In the genomic region with DNA sequence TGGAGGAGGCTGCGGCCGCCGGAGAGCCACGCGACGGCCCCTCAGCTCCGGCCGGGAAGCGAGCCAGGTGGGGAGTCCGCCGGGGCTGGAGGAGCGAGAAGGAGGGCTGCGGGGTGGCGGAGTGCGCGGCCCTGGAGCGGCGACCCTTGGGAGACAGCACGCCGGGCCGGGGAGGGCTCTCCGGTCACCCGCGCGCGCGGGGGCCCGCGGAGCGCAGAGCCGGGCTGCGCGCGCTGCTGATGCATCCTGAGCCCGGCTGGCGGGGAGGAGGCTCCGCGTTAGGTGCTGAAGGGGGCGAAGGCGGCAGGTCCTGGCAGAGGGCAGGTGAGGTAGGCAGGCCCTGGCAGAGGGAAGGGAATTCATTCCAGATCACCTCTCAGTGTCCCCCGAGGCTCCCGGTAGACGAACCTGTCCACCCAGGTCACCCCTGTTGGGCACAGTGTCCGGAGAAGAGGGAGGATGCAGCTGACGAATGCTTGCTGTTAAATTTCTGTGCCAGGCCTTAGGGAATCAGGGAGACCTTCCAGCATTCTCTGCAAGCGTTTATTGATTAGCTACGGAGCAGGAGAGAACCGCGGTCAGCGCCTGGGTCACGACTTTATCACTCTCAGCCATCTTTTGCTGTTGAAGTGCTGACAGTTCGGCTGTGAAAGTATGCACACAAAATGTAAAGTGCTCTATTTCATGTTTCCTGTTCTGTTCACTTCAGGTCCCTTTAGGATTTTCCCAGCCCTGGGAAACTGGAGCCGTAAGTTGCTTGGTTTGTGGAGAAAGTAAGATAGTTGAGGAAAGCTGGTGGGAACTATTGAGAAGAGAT, we compare ENCODE assay signal across 8 mouse cellular contexts. TPM values are rescaled to one million over a fixed set of nuclear protein-coding genes. Genes with fewer than 3 reads are reported as not detected.
DNase-seq lines count a peak whose midpoint lies in the region; ATAC-seq lines count a peak whose summit lies in the region.

No protein-coding gene starts in this region.

- no peak for DNase-seq in heart, postnatal 14 days
- peak; percentile 84 for DNase-seq in intestine, embryonic 14.5 days (ENCODE audit: low spot score)
- peak; percentile 94 for DNase-seq in midbrain, embryonic 11.5 days (ENCODE audit: low spot score, missing footprints)
- peak; percentile 73 for DNase-seq in splenic B cell, adult 2 months (ENCODE audit: low read depth, low spot score)

- no peaks in the 10 kb centered on the region for H3K27me3 ChIP-seq in heart, embryonic 12.5 days (replicated peaks)
- no peaks in the 10 kb centered on the region for H3K27me3 ChIP-seq in forebrain, embryonic 13.5 days
- H3K27me3 ChIP-seq in intestine, embryonic 14.5 days (replicated peaks; ENCODE audit: control insufficient read depth, insufficient read depth, low read length) = no peaks in the 10 kb centered on the region
- H3K27me3 ChIP-seq in limb, embryonic 12.5 days = no peaks in the 10 kb centered on the region
- no peaks in the 10 kb centered on the region for H3K27me3 ChIP-seq in midbrain, embryonic 11.5 days (ENCODE audit: control insufficient read depth, insufficient read depth, low read length)
- no peaks in the 10 kb centered on the region; the same call in 1 of the 2 replicates for H3K27me3 ChIP-seq in splenic B cell, adult 2 months (ENCODE audit: control insufficient read depth, insufficient read depth, low read length, poor library complexity, severe bottlenecking)

- H3K4me3 ChIP-seq in heart, embryonic 12.5 days = peak overlapping the region; percentile 94
- peak overlapping the region; percentile 86 for H3K4me3 ChIP-seq in forebrain, embryonic 13.5 days
- H3K4me3 ChIP-seq in intestine, embryonic 14.5 days (ENCODE audit: low read depth, low read length) = peak overlapping the region; percentile 77
- peak overlapping the region; percentile 89 for H3K4me3 ChIP-seq in limb, embryonic 12.5 days (replicated peaks)
- H3K4me3 ChIP-seq in midbrain, embryonic 11.5 days (ENCODE audit: low read depth, low read length) = peak overlapping the region; percentile 89

- under 1% methylated on average over 51 of the region's 53 CpGs for whole genome bisulfite sequencing in heart, embryonic 12.5 days
- WGBS in forebrain, embryonic 13.5 days = 1% methylated on average over 47 of the region's 53 CpGs
- under 1% methylated on average over 53 of the region's 53 CpGs for WGBS in intestine, embryonic 14.5 days
- 1% methylated on average over 53 of the region's 53 CpGs for WGBS in limb, embryonic 12.5 days
- WGBS in midbrain, embryonic 11.5 days = under 1% methylated on average over 45 of the region's 53 CpGs

- peak overlapping the region; percentile 97 for H3K9ac ChIP-seq in heart, embryonic 12.5 days
- peak overlapping the region; percentile 96 for H3K9ac ChIP-seq in forebrain, embryonic 13.5 days
- peak overlapping the region; percentile 91 for H3K9ac ChIP-seq in intestine, embryonic 14.5 days (ENCODE audit: low read length)
- H3K9ac ChIP-seq in limb, embryonic 12.5 days (replicated peaks) = peak overlapping the region; percentile 95
- H3K9ac ChIP-seq in midbrain, embryonic 11.5 days (ENCODE audit: low read length) = peak overlapping the region; percentile 91

- intact Hi-C loops in heart, postnatal 14 days (cut with DNase I) = loop anchor here (10.0 kb wide), 3 partner anchors 222 to 1332 kb away; a partner anchor contains a TSS

- peak; percentile 73 for ATAC-seq in heart, embryonic 12.5 days (ENCODE audit: insufficient number of reproducible peaks, low FRiP score)
- peak; percentile 87 for ATAC-seq in cerebellum, adult (ENCODE audit: insufficient number of reproducible peaks, low FRiP score, low TSS enrichment)
- peak; percentile 82 for ATAC-seq in forebrain, embryonic 13.5 days
- peak; percentile 79 for ATAC-seq in intestine, embryonic 14.5 days (replicated peaks; ENCODE audit: low FRiP score, low TSS enrichment, low read depth)
- peak; percentile 69 for ATAC-seq in limb, embryonic 12.5 days (ENCODE audit: insufficient number of reproducible peaks, insufficient read depth, low FRiP score, low TSS enrichment, low read depth)
- peak; percentile 84 for ATAC-seq in midbrain, embryonic 11.5 days (ENCODE audit: low FRiP score)

- H3K36me3 ChIP-seq in heart, embryonic 12.5 days = no peaks in the 10 kb centered on the region
- no peaks in the 10 kb centered on the region for H3K36me3 ChIP-seq in forebrain, embryonic 13.5 days (ENCODE audit: poor library complexity, severe bottlenecking)
- no peaks in the 10 kb centered on the region for H3K36me3 ChIP-seq in intestine, embryonic 14.5 days (ENCODE audit: control insufficient read depth, insufficient read depth, low read length)
- no peaks in the 10 kb centered on the region for H3K36me3 ChIP-seq in limb, embryonic 12.5 days
- H3K36me3 ChIP-seq in midbrain, embryonic 11.5 days (ENCODE audit: control insufficient read depth, insufficient read depth, low read length) = no peaks in the 10 kb centered on the region
- H3K36me3 ChIP-seq in splenic B cell, adult 2 months (ENCODE audit: control insufficient read depth, insufficient read depth, low read length, poor library complexity, severe bottlenecking) = no peaks in the 10 kb centered on the region

- peak overlapping the region; percentile 84 for H3K27ac ChIP-seq in heart, embryonic 12.5 days (ENCODE audit: poor library complexity, severe bottlenecking)
- peak overlapping the region; percentile 83 for H3K27ac ChIP-seq in forebrain, embryonic 13.5 days
- peak overlapping the region; percentile 87 for H3K27ac ChIP-seq in intestine, embryonic 14.5 days (ENCODE audit: low read depth)
- H3K27ac ChIP-seq in limb, embryonic 12.5 days = peak overlapping the region; percentile 92
- H3K27ac ChIP-seq in midbrain, embryonic 11.5 days (ENCODE audit: low read depth, low read length) = peak overlapping the region; percentile 61

- H3K9me3 ChIP-seq in heart, embryonic 12.5 days (replicated peaks) = no peaks in the 10 kb centered on the region
- H3K9me3 ChIP-seq in forebrain, embryonic 13.5 days (replicated peaks) = no peaks in the 10 kb centered on the region
- H3K9me3 ChIP-seq in intestine, embryonic 14.5 days (ENCODE audit: control insufficient read depth, low read length) = no peaks in the 10 kb centered on the region
- no peaks in the 10 kb centered on the region for H3K9me3 ChIP-seq in limb, embryonic 12.5 days
- H3K9me3 ChIP-seq in midbrain, embryonic 11.5 days (ENCODE audit: control insufficient read depth, low read length) = no peaks in the 10 kb centered on the region

- peak overlapping the region; percentile 89 for H3K4me2 ChIP-seq in heart, embryonic 12.5 days
- peak overlapping the region; percentile 85 for H3K4me2 ChIP-seq in forebrain, embryonic 13.5 days
- H3K4me2 ChIP-seq in intestine, embryonic 14.5 days (ENCODE audit: low read length) = peak overlapping the region; percentile 61
- H3K4me2 ChIP-seq in limb, embryonic 12.5 days = peak overlapping the region; percentile 78
- peak overlapping the region; percentile 85 for H3K4me2 ChIP-seq in midbrain, embryonic 11.5 days

- peaks cover 25% of the 10 kb centered on the region for H3K4me1 ChIP-seq in heart, embryonic 12.5 days (replicated peaks)
- H3K4me1 ChIP-seq in forebrain, embryonic 13.5 days = peaks cover 15% of the 10 kb centered on the region
- peaks cover 8% of the 10 kb centered on the region for H3K4me1 ChIP-seq in intestine, embryonic 14.5 days (replicated peaks; ENCODE audit: control insufficient read depth, insufficient read depth, low read length)
- peaks cover 11% of the 10 kb centered on the region for H3K4me1 ChIP-seq in limb, embryonic 12.5 days (replicated peaks)
- H3K4me1 ChIP-seq in midbrain, embryonic 11.5 days (ENCODE audit: control insufficient read depth, insufficient read depth, low read length) = peaks cover 10% of the 10 kb centered on the region

RNA-seq across cellular contexts. Expression of a gene that starts 0.6 kb away (rescaled TPM):
- 20.5 and 22.9 TPM in 2 replicates for polyA plus RNA-seq in heart, embryonic 12.5 days (2016; fragmentation: Nextera tagmentation; extraction: Ambion mirVana)
- total RNA-seq in heart, postnatal 14 days (2021) = 1 to 10 TPM; 5.0 to 5.5 TPM
- polyA plus RNA-seq in forebrain, embryonic 13.5 days (2015; fragmentation: Nextera tagmentation; extraction: Ambion mirVana) = 29.8 and 32.3 TPM in 2 replicates
- 32.6 and 32.8 TPM in 2 replicates for polyA plus RNA-seq in intestine, embryonic 14.5 days (2014; fragmentation: Nextera tagmentation; extraction: Ambion mirVana)
- 47.6 TPM in 2 replicates for polyA plus RNA-seq in limb, embryonic 12.5 days (2016; fragmentation: Nextera tagmentation; extraction: Ambion mirVana)
- polyA plus RNA-seq in midbrain, embryonic 11.5 days (2014; fragmentation: Nextera tagmentation; extraction: Ambion mirVana) = 30.1 and 33.0 TPM in 2 replicates

Comparison
In these comparisons a context has a peak if more than half of its experiments do, and no peak if none do; other contexts are left out.
1. DNase-seq: peak in intestine, embryonic 14.5 days (single experiment), midbrain, embryonic 11.5 days (single experiment) and splenic B cell, adult 2 months (single experiment); none in heart, postnatal 14 days (0 of 2).
2. Peak in every context shown above with its lines, with median percentiles within 50 percentile points of each other: ATAC-seq, H3K27ac ChIP-seq, H3K4me2 ChIP-seq, H3K4me3 ChIP-seq and H3K9ac ChIP-seq.